Mouse (Mus musculus) lung, embryonic 14.5 days (tissue): ENCODE data around the gene Syt3. TPM values are rescaled to one million over a fixed set of nuclear protein-coding genes. Genes with fewer than 3 reads are reported as not detected.

Experiments
- ATAC-seq: fragments of 200-750 bp; cut with Nextera tagmentation; 2 replicates; pipeline ENCODE4 v1.8.0; 2017; ENCODE audit warnings: mild to moderate bottlenecking, moderate TSS enrichment, moderate library complexity; ENCODE audit not compliant: insufficient read depth
- DNase-seq: peaks from one replicate; pipeline ENCODE4 v3.0.0-alpha.2; 2015
- H3K27ac ChIP-seq: fragments of 300-500 bp; sonication (generic); 2 replicates; pipeline ENCODE4 v1.5.1; 2014; ENCODE audit warnings: low read depth, mild to moderate bottlenecking, moderate library complexity
- H3K27me3 ChIP-seq: fragments of 300-500 bp; sonication (generic); 2 replicates; pipeline ENCODE4 v1.6.1; 2014; ENCODE audit warnings: low read length, control low read depth; ENCODE audit not compliant: insufficient read depth
- H3K36me3 ChIP-seq: fragments of 300-500 bp; sonication (generic); 2 replicates; pipeline ENCODE4 v1.6.1; 2014; ENCODE audit warnings: control low read depth; ENCODE audit not compliant: insufficient read depth
- H3K4me1 ChIP-seq: fragments of 300-500 bp; sonication (generic); 2 replicates; pipeline ENCODE4 v1.6.1; 2014; ENCODE audit warnings: antibody characterized with exemption, control low read depth; ENCODE audit not compliant: insufficient read depth
- H3K4me2 ChIP-seq: fragments of 300-500 bp; sonication (generic); 2 replicates; pipeline ENCODE4 v1.6.1; 2014; ENCODE audit warnings: mild to moderate bottlenecking
- H3K4me3 ChIP-seq: fragments of 300-500 bp; sonication (generic); 2 replicates; pipeline ENCODE4 v1.5.1; 2014; ENCODE audit warnings: low read depth, low read length
- H3K9ac ChIP-seq: fragments of 300-500 bp; sonication (generic); 2 replicates; pipeline ENCODE4 v1.6.1; 2014
- H3K9me3 ChIP-seq: fragments of 300-500 bp; sonication (generic); 2 replicates; pipeline ENCODE4 v1.6.1; 2016; ENCODE audit warnings: low read depth, low read length, control low read depth
- CTCF ChIP-seq: IDR thresholded peaks from 2 replicates; pipeline ENCODE4 v1.5.1; 2016; ENCODE audit warnings: antibody characterized with exemption, low read depth
- WGBS: fragments of 180-500 bp; shearing (Covaris S2); extraction: QIAGEN DNeasy Blood & Tissue Kit; methylation state at CpG from one replicate; pipeline ENCODE4 v1.1.7; 2014; 5-methylcytosine and 5-hydroxymethylcytosine counted together
- polyA plus RNA-seq: library from polyadenylated mRNA; unstranded; fragments of >200 nt; fragmentation: Nextera tagmentation; extraction: Ambion mirVana; gene quantifications from 2 replicates; pipeline ENCODE4 v1.2.1, GENCODE M21; 2014

Syt3 gene
- polyA plus RNA-seq, 1 experiment from 2014 or later = 2.0 TPM

- Histone ChIP-seq H3K36me3 (no peaks in the 10 kb centered on the region), H3K9me3 (no peaks in the 10 kb centered on the region), H3K27ac (no peak overlapping the region), H3K4me1 (peaks cover 7% of the 10 kb centered on the region), H3K27me3 (peaks cover 68% of the 10 kb centered on the region), H3K9ac (no peak overlapping the region), H3K4me3 (0 out of 2 replicates have a peak overlapping the region, but pooled peaks have one; percentile 7), H3K4me2 (peak overlapping the region; percentile 38; the same call in 1 of the 2 replicates)
- DNase-seq = no peak
- 3% methylated on average over 69 of the region's 71 CpGs for WGBS
- TF ChIP-seq CTCF = no peak
- no peak for ATAC-seq
Observed at GRCm38 (mm10) chr7:44351881-44352749, 31.8 kb upstream of the Syt3 start.

GRCm38 (mm10) chr7:44352750-44353600 is 30.9 kb upstream of the Syt3 start:
- Histone ChIP-seq H3K4me1 (peaks cover 7% of the 10 kb centered on the region), H3K4me3 (peak overlapping the region; percentile 7; the same call in 1 of the 2 replicates), H3K27ac (no peak overlapping the region), H3K36me3 (no peaks in the 10 kb centered on the region), H3K4me2 (peak overlapping the region; percentile 38), H3K9ac (no peak overlapping the region), H3K27me3 (peaks cover 76% of the 10 kb centered on the region), H3K9me3 (no peaks in the 10 kb centered on the region)
- whole genome bisulfite sequencing = 2% methylated on average over 71 of the region's 71 CpGs
- no peak for TF ChIP-seq CTCF
- DNase-seq (no peak), ATAC-seq (no peak)

- WGBS = under 1% methylated on average over 34 of the region's 35 CpGs
- no peak for TF ChIP-seq CTCF
Observed at GRCm38 (mm10) chr7:44353601-44354340, 30.1 kb upstream of the Syt3 start.

GRCm38 (mm10) chr7:44355411-44355810 is 28.5 kb upstream of the Syt3 start:
- H3K36me3 ChIP-seq = no peaks in the 10 kb centered on the region
- no peak overlapping the region for H3K4me2 ChIP-seq
- peaks cover 12% of the 10 kb centered on the region for H3K4me1 ChIP-seq
- H3K4me3 ChIP-seq = no peak overlapping the region
- no peaks in the 10 kb centered on the region for H3K9me3 ChIP-seq
- no peak overlapping the region for H3K27ac ChIP-seq
- no peak for DNase-seq
- ATAC-seq = no peak
- H3K27me3 ChIP-seq = peaks cover 84% of the 10 kb centered on the region
- TF ChIP-seq CTCF = no peak
- WGBS = 73% methylated on average over 6 of the region's 6 CpGs
- H3K9ac ChIP-seq = no peak overlapping the region

More at GRCm38 (mm10) chr7:44353601-44354340, 30.1 kb upstream of the Syt3 start:
- Histone ChIP-seq H3K36me3 (no peaks in the 10 kb centered on the region), H3K9me3 (no peaks in the 10 kb centered on the region), H3K4me3 (peak overlapping the region; percentile 7; the same call in 1 of the 2 replicates), H3K27ac (no peak overlapping the region), H3K27me3 (peaks cover 80% of the 10 kb centered on the region), H3K4me2 (peak overlapping the region; percentile 38), H3K4me1 (peaks cover 7% of the 10 kb centered on the region), H3K9ac (no peak overlapping the region)
- no peak for DNase-seq
- ATAC-seq = no peak

DNA sequence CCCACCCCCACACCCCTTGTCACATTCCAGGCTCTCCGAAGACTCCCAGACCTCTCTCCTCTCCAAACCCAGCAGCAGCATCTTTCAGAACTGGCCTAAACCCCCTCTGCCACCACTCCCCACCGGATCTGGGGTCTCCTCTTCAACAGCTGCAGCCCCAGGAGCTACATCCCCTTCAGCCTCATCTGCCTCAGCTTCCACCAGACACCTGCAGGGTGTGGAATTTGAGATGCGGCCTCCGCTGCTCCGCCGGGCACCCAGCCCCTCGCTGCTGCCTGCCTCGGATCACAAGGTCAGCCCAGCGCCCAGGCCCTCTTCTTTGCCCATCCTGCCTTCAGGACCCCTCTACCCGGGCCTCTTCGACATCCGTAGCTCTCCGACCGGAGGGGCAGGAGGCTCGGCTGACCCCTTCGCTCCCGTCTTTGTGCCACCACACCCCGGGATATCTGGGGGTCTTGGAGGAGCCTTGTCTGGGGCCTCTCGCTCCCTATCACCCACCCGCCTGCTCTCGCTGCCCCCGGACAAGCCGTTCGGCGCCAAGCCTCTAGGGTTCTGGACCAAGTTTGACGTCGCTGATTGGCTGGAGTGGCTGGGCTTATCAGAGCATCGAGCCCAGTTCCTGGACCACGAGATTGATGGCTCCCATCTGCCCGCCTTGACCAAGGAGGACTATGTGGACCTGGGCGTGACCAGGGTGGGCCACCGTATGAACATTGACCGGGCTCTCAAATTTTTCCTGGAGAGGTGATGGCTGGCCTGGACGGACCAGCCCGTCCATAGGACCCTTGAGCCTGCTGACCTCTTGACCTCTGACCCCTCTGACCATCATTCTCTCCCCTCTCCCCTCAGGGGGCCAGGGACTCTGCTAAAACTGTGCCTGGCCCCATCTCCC is 27.1 kb upstream of the Syt3 start:
- Histone ChIP-seq H3K4me3 (peak overlapping the region; percentile 21), H3K36me3 (no peaks in the 10 kb centered on the region), H3K27ac (no peak overlapping the region)

DNA sequence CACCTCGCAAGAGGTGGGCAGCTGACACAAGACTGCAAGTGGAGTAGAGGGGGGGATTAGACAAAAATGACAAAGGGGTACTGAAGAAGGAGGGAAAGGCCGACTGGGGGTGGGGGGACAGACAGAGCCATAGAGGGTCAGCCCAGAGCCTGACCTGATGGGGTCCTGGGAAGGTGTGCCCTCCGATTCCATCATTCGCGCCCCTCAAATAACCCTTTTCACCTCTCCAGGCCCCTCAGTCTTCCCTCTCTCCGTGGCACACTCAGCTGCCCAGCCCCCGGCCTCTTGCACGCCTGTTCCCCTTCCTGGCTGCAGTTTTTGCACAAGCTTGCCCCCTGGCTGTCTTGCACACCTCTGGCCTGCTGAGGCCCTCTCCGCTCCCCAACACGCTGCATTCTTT is 26.4 kb upstream of the Syt3 start:
- Histone ChIP-seq H3K27ac (no peak overlapping the region), H3K27me3 (peaks cover 78% of the 10 kb centered on the region), H3K4me3 (no peak overlapping the region), H3K36me3 (no peaks in the 10 kb centered on the region), H3K4me1 (peaks cover 14% of the 10 kb centered on the region), H3K9me3 (no peaks in the 10 kb centered on the region), H3K9ac (no peak overlapping the region), H3K4me2 (peak overlapping the region; percentile 51)
- peak; percentile 32; the same call in 1 of the 2 replicates for TF ChIP-seq CTCF
- WGBS = 12% methylated on average over 10 of the region's 10 CpGs
- DNase-seq (no peak), ATAC-seq (no peak)

More for the DNA sequence above, 27.1 kb upstream of the Syt3 start:
- WGBS = 2% methylated on average over 35 of the region's 35 CpGs
- H3K9ac ChIP-seq = peak overlapping the region; percentile 26; the same call in 1 of the 2 replicates
- no peak for TF ChIP-seq CTCF
- ATAC-seq (no peak), DNase-seq (no peak)
- H3K4me1 ChIP-seq = peaks cover 14% of the 10 kb centered on the region
- peaks cover 85% of the 10 kb centered on the region for H3K27me3 ChIP-seq
- peak overlapping the region; percentile 51 for H3K4me2 ChIP-seq
- no peaks in the 10 kb centered on the region for H3K9me3 ChIP-seq
